Mouse (Mus musculus) lung, embryonic 15.5 days (tissue): Measurements from ENCODE around the gene Klk11. TPM values are rescaled to one million over a fixed set of nuclear protein-coding genes. Genes with fewer than 3 reads are reported as not detected.
A peak's percentile ranks its signal among the peaks of the same experiment; 100 is the strongest.

Source experiments
- ATAC-seq: fragments of 200-750 bp; cut with Nextera tagmentation; 2 replicates; pipeline ENCODE4 v1.8.0; 2017; ENCODE audit warnings: moderate number of reproducible peaks, borderline replicate concordance; ENCODE audit not compliant: low FRiP score, low TSS enrichment; ENCODE audit errors: extremely low read depth
- H3K27ac ChIP-seq: fragments of 300-500 bp; sonication (generic); 2 replicates; pipeline ENCODE4 v1.5.1; 2015; ENCODE audit warnings: moderate library complexity, mild to moderate bottlenecking, inconsistent platforms
- H3K27me3 ChIP-seq: fragments of 300-500 bp; sonication (generic); 2 replicates; pipeline ENCODE4 v1.6.1; 2015; ENCODE audit warnings: inconsistent platforms
- H3K36me3 ChIP-seq: fragments of 300-500 bp; sonication (generic); 2 replicates; pipeline ENCODE4 v1.6.1; 2015; ENCODE audit warnings: inconsistent platforms
- H3K4me1 ChIP-seq: fragments of 300-500 bp; sonication (generic); 2 replicates; pipeline ENCODE4 v1.6.1; 2015; ENCODE audit warnings: inconsistent platforms
- H3K4me2 ChIP-seq: fragments of 300-500 bp; sonication (generic); 2 replicates; pipeline ENCODE4 v1.6.1; 2015; ENCODE audit warnings: inconsistent platforms, mild to moderate bottlenecking, moderate library complexity
- H3K4me3 ChIP-seq: fragments of 300-500 bp; sonication (generic); 2 replicates; pipeline ENCODE4 v1.5.1; 2015; ENCODE audit warnings: mild to moderate bottlenecking, inconsistent platforms
- H3K9ac ChIP-seq: fragments of 300-500 bp; sonication (generic); 2 replicates; pipeline ENCODE4 v1.6.1; 2015; ENCODE audit warnings: inconsistent platforms
- H3K9me3 ChIP-seq: fragments of 300-500 bp; sonication (generic); 2 replicates; pipeline ENCODE4 v1.6.1; 2016; ENCODE audit warnings: inconsistent platforms
- WGBS: fragments of 180-500 bp; shearing (Covaris S2); methylation state at CpG from one replicate; pipeline ENCODE4 v1.1.7; 2015; 5-methylcytosine and 5-hydroxymethylcytosine counted together
- polyA plus RNA-seq: library from polyadenylated mRNA; unstranded; fragments of >200 nt; fragmentation: Nextera tagmentation; extraction: Ambion mirVana; gene quantifications from 2 replicates; pipeline ENCODE4 v1.2.1, GENCODE M21; 2015

The Klk11 gene
- polyA plus RNA-seq: 0.14 and 0.42 TPM in 2 replicates

DNA sequence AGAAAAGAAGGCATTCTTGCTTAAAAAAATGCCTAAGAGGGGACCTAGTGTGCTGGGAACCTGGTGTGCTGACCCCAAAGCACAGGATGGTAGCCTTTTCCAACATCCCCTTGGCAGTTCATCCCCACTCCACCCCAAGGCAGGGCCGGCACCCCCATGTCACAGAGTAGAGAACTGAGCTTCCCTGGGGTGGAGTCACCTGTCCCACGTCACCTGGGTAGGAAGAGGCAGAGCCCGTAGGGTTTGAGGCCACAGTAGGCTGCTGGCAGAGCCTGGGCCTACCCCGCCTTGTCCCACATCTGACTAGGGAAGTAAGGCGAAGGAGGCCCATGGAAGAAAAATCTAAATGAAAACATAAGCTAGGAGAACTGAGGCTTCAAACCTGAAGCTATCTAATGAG, at the start of gene Klk11:
Gene Klk11, plus strand, starts transcription at position 241 of the 400 bp plus-strand sequence.
- no peaks in the 10 kb centered on the region for H3K9me3 ChIP-seq
- H3K27ac ChIP-seq: no peak within 1 kb of the TSS
- H3K4me2 ChIP-seq: no peak within 1 kb of the TSS
- H3K4me3 ChIP-seq: no peak within 1 kb of the TSS
- H3K9ac ChIP-seq: no peak within 1 kb of the TSS
- no peak for ATAC-seq
- H3K36me3 ChIP-seq: no peaks in the 10 kb centered on the region
- no peaks in the 10 kb centered on the region for H3K27me3 ChIP-seq
- H3K4me1 ChIP-seq: no peaks in the 10 kb centered on the region
- 79% methylated on average over 5 of the region's 5 CpGs for WGBS

DNA sequence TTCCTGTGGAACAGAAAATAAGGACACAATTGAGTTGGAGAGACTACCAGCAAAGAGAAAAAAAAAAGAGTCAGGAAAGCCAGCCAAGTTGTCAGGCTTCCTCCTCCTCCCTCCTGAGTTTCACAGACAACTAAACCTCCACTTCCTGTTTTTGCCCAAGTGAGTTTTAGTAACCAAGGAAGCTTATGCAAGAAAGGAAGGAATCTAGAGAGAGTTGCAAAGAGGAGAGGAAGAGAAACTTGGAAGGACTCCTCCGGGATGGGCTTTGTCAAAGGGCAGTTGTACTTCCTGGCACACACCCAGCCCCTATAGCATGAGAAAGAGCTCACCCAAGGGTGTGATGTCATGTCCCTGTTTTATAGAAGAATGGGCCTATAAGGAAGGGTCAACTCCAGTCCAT, 26.6 kb upstream of the Klk11 start:
- Histone ChIP-seq H3K27ac (0 out of 2 replicates have a peak overlapping the region, but pooled peaks have one; percentile 9), H3K27me3 (no peaks in the 10 kb centered on the region), H3K9me3 (no peaks in the 10 kb centered on the region), H3K36me3 (no peaks in the 10 kb centered on the region), H3K4me3 (no peak overlapping the region), H3K4me2 (no peak overlapping the region), H3K4me1 (no peaks in the 10 kb centered on the region), H3K9ac (no peak overlapping the region)
- WGBS: 42% methylated on average over 1 of the region's 1 CpGs
- no peak; the same call in 1 of the 2 replicates for ATAC-seq

- H3K9ac ChIP-seq: no peak overlapping the region
- H3K9me3 ChIP-seq: no peaks in the 10 kb centered on the region
- no peaks in the 10 kb centered on the region for H3K27me3 ChIP-seq
- H3K4me1 ChIP-seq: no peaks in the 10 kb centered on the region
- no peak overlapping the region for H3K4me2 ChIP-seq
- no peak overlapping the region for H3K4me3 ChIP-seq
- ATAC-seq: no peak
- no peaks in the 10 kb centered on the region for H3K36me3 ChIP-seq
- 60% methylated on average over 2 of the region's 2 CpGs for WGBS
- no peak overlapping the region for H3K27ac ChIP-seq
Observed at GRCm38 (mm10) chr7:43752806-43753205, 21.6 kb upstream of the Klk11 start.

GRCm38 (mm10) chr7:43766484-43766883, 7.9 kb upstream of the Klk11 start:
- Histone ChIP-seq H3K4me2 (no peak overlapping the region), H3K36me3 (no peaks in the 10 kb centered on the region), H3K4me3 (no peak overlapping the region), H3K9ac (no peak overlapping the region), H3K27me3 (no peaks in the 10 kb centered on the region), H3K27ac (no peak overlapping the region), H3K4me1 (no peaks in the 10 kb centered on the region), H3K9me3 (no peaks in the 10 kb centered on the region)
- WGBS: 35% methylated on average over 8 of the region's 8 CpGs
- ATAC-seq: no peak

DNA sequence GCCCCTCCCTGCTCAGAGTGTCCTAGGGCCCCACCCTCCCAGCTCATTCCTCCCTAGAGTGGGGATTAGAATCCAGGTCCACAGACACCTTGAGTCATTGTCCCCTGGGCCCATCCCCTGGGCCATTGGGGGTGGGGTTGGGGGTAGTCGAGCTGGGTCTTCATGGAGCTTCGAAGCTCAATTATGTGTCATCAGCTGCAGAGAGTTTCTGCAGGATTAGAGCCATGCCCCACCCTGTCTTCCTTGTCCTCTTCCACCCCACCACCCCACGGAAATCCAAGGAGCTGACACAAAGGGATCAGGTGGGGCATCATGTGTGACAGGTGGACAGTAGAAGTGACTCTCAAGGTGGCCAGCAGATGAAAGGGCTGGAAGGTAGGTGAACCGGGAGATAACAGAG, 5.8 kb upstream of the Klk11 start, which contains the start of gene Klk12:
Gene Klk12, plus strand, starts transcription at position 301 of the 400 bp plus-strand sequence.
- H3K9me3 ChIP-seq: no peaks in the 10 kb centered on the region
- H3K4me1 ChIP-seq: no peaks in the 10 kb centered on the region
- WGBS: 76% methylated on average over 4 of the region's 4 CpGs
- no peak for ATAC-seq
- no peak within 1 kb of the TSS for H3K27ac ChIP-seq
- no peaks in the 10 kb centered on the region for H3K36me3 ChIP-seq
- H3K27me3 ChIP-seq: no peaks in the 10 kb centered on the region
- no peak within 1 kb of the TSS for H3K9ac ChIP-seq
- H3K4me2 ChIP-seq: no peak within 1 kb of the TSS
- no peak within 1 kb of the TSS for H3K4me3 ChIP-seq

DNA sequence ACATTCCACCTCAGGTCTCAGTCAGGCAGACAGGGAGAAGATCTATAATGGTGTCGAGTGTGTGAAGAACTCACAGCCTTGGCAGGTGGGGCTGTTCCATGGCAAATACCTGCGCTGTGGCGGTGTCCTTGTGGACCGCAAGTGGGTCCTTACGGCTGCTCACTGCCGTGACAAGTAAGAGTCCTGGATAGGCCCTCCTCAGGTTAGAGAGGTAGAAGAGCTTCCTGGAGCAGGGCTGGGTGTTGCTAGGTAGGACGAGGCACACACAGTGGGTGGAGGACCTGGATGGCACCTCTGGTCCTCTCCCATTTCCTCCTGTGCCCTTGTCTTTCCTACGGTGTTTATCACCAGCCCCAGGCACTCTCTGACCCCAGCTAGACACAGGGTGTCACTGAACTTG, 4.8 kb upstream of the Klk11 start:
- Histone ChIP-seq H3K9ac (no peak overlapping the region), H3K27ac (no peak overlapping the region), H3K4me3 (no peak overlapping the region), H3K9me3 (no peaks in the 10 kb centered on the region), H3K27me3 (no peaks in the 10 kb centered on the region), H3K4me1 (no peaks in the 10 kb centered on the region), H3K4me2 (no peak overlapping the region), H3K36me3 (no peaks in the 10 kb centered on the region)
- 82% methylated on average over 8 of the region's 8 CpGs for whole genome bisulfite sequencing
- ATAC-seq: no peak

DNA sequence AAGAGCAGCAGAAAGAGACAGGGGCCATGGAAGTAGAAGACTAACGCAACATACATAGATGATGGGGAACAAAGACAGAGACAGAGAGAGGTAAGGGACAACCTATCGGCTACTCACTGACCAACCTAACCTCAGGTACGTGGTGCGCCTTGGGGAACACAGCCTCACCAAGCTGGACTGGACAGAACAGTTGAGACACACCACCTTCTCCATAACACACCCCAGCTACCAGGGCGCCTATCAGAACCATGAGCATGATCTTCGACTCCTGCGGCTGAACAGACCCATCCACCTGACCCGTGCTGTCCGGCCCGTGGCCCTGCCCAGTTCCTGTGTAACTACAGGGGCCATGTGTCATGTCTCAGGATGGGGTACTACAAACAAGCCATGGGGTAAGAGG, 3.7 kb upstream of the Klk11 start:
- H3K27me3 ChIP-seq: no peaks in the 10 kb centered on the region
- no peaks in the 10 kb centered on the region for H3K36me3 ChIP-seq
- no peak overlapping the region for H3K27ac ChIP-seq
- no peaks in the 10 kb centered on the region for H3K9me3 ChIP-seq
- no peak for ATAC-seq
- no peak overlapping the region for H3K4me3 ChIP-seq
- no peak overlapping the region for H3K4me2 ChIP-seq
- H3K9ac ChIP-seq: no peak overlapping the region
- no peaks in the 10 kb centered on the region for H3K4me1 ChIP-seq
- WGBS: 88% methylated on average over 10 of the region's 10 CpGs

GRCm38 (mm10) chr7:43771916-43772315, 2.5 kb upstream of the Klk11 start:
- no peak overlapping the region for H3K27ac ChIP-seq
- H3K27me3 ChIP-seq: no peaks in the 10 kb centered on the region
- no peak for ATAC-seq
- H3K4me1 ChIP-seq: no peaks in the 10 kb centered on the region
- H3K36me3 ChIP-seq: no peaks in the 10 kb centered on the region
- H3K9ac ChIP-seq: no peak overlapping the region
- H3K9me3 ChIP-seq: no peaks in the 10 kb centered on the region
- 90% methylated on average over 6 of the region's 6 CpGs for WGBS
- no peak overlapping the region for H3K4me2 ChIP-seq
- H3K4me3 ChIP-seq: no peak overlapping the region

DNA sequence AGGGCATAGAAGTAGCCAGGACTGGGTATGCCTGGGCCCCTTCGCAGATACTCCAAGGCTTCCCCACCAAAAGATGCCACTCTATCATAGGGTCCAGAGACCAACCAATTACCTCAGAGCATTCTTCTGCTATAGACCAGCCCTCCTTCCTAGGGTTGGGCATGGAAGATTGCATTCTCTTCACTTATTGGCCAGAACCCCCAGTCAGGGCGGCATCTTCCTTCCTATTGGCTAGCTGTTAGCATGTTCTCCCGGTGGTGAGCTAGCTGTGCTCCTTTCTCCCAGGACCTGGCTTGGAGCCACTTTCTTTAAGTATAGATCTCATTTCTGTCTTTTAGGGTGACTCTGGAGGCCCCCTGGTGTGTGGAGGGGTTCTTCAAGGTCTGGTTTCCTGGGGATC, 1.5 kb upstream of the Klk11 start:
- WGBS: 61% methylated on average over 3 of the region's 3 CpGs
- ATAC-seq: no peak
- Histone ChIP-seq H3K27ac (no peak overlapping the region), H3K27me3 (no peaks in the 10 kb centered on the region), H3K4me1 (no peaks in the 10 kb centered on the region), H3K9ac (no peak overlapping the region), H3K4me2 (no peak overlapping the region), H3K4me3 (no peak overlapping the region), H3K9me3 (no peaks in the 10 kb centered on the region), H3K36me3 (no peaks in the 10 kb centered on the region)

- Histone ChIP-seq H3K4me3 (no peak overlapping the region), H3K27me3 (no peaks in the 10 kb centered on the region), H3K4me1 (no peaks in the 10 kb centered on the region), H3K9ac (no peak overlapping the region), H3K27ac (no peak overlapping the region), H3K36me3 (no peaks in the 10 kb centered on the region), H3K9me3 (no peaks in the 10 kb centered on the region), H3K4me2 (no peak overlapping the region)
- WGBS: 54% methylated on average over 6 of the region's 6 CpGs
- ATAC-seq: no peak
Observed at GRCm38 (mm10) chr7:43774802-43775201, 398 bp downstream of the Klk11 start.

DNA sequence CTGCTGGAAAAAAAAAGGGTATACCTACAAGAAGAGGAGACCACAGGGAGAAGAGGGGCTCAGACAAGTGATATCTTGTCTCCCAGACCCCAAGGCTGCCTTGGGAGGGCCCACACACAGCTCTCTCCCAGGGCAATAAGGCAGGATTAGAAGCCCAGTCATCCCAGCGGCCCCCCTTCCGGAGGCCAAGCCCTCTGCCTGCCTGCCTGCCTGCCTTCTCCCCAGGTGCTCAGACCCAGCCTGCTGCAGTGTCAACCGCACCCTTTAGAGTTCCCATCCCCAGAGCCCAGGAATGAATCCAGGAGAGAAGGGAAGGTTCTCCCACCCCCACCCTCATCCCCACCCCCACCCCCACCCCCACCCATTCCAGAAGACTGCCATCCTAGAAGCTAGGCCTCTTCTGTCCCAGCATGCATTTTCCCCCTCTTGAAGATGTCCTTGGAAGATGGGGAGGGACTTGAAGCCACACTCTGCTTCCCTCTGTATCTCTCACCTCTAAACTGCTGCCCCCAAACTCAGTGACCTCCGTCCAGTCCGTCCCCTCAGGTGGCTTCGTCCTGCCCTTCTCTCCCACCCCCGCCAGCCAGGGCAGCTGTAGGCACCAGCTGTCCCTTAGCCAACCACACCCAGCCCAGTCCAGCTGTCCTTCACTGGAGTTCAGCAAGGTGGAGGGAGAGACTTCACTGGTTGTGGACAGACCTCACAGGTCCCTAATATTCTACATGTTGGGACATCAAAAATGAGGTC, 1.1 kb downstream of the Klk11 start:
- Histone ChIP-seq H3K4me2 (no peak overlapping the region), H3K36me3 (no peaks in the 10 kb centered on the region), H3K4me3 (no peak overlapping the region), H3K27ac (no peak overlapping the region), H3K9ac (no peak overlapping the region), H3K4me1 (no peaks in the 10 kb centered on the region), H3K9me3 (no peaks in the 10 kb centered on the region), H3K27me3 (no peaks in the 10 kb centered on the region)
- WGBS: 38% methylated on average over 7 of the region's 7 CpGs
- no peak for ATAC-seq

- ATAC-seq: no peak
- 70% methylated on average over 5 of the region's 5 CpGs for WGBS
- H3K27me3 ChIP-seq: no peaks in the 10 kb centered on the region
- no peaks in the 10 kb centered on the region for H3K9me3 ChIP-seq
- no peak overlapping the region for H3K9ac ChIP-seq
- H3K4me3 ChIP-seq: no peak overlapping the region
- no peak overlapping the region for H3K27ac ChIP-seq
- H3K4me1 ChIP-seq: 0 out of 2 replicates have a peak, but pooled peaks cover 7% of the 10 kb centered on the region
- H3K36me3 ChIP-seq: no peaks in the 10 kb centered on the region
- H3K4me2 ChIP-seq: no peak overlapping the region
Observed at GRCm38 (mm10) chr7:43776506-43776905, 2.1 kb downstream of the Klk11 start.
